Mouse (Mus musculus) kidney, embryonic 15.5 days (tissue): ENCODE results near the gene Cdk15. TPM values are rescaled to one million over a fixed set of nuclear protein-coding genes. Genes with fewer than 3 reads are reported as not detected.

Experiments
- ATAC-seq: fragments of 200-750 bp; cut with Nextera tagmentation; replicated peaks from 2 replicates; pipeline ENCODE4 v1.8.0; 2017; ENCODE audit warnings: moderate TSS enrichment; ENCODE audit not compliant: low FRiP score
- H3K27ac ChIP-seq: fragments of 300-500 bp; sonication (generic); 2 replicates; pipeline ENCODE4 v1.5.1; 2015; ENCODE audit warnings: mild to moderate bottlenecking, inconsistent platforms
- H3K27me3 ChIP-seq: fragments of 300-500 bp; sonication (generic); 2 replicates; pipeline ENCODE4 v1.6.1; 2015; ENCODE audit warnings: inconsistent platforms
- H3K36me3 ChIP-seq: fragments of 300-500 bp; sonication (generic); 2 replicates; pipeline ENCODE4 v1.6.1; 2015; ENCODE audit warnings: inconsistent platforms
- H3K4me1 ChIP-seq: fragments of 300-500 bp; sonication (generic); 2 replicates; pipeline ENCODE4 v1.6.1; 2015; ENCODE audit warnings: inconsistent platforms
- H3K4me2 ChIP-seq: fragments of 300-500 bp; sonication (generic); 2 replicates; pipeline ENCODE4 v1.6.1; 2015; ENCODE audit warnings: moderate library complexity, mild to moderate bottlenecking, inconsistent platforms
- H3K4me3 ChIP-seq: fragments of 300-500 bp; sonication (generic); replicated peaks from 2 replicates; pipeline ENCODE4 v1.5.1; 2015; ENCODE audit warnings: mild to moderate bottlenecking, inconsistent platforms
- H3K9ac ChIP-seq: fragments of 300-500 bp; sonication (generic); 2 replicates; pipeline ENCODE4 v1.6.1; 2015; ENCODE audit warnings: mild to moderate bottlenecking, inconsistent platforms
- H3K9me3 ChIP-seq: fragments of 300-500 bp; sonication (generic); replicated peaks from 2 replicates; pipeline ENCODE4 v1.6.1; 2016; ENCODE audit warnings: inconsistent platforms
- WGBS: fragments of 180-500 bp; shearing (Covaris S2); methylation state at CpG from one replicate; pipeline ENCODE4 v1.1.7; 2015; ENCODE audit warnings: mixed read lengths; 5-methylcytosine and 5-hydroxymethylcytosine counted together
- polyA plus RNA-seq: library from polyadenylated mRNA; unstranded; fragments of >200 nt; fragmentation: Nextera tagmentation; extraction: Ambion mirVana; gene quantifications from 2 replicates; pipeline ENCODE4 v1.2.1, GENCODE M21; 2015

The Cdk15 gene
- polyA plus RNA-seq, 1 experiment from 2014 or later, result 0.74 TPM

DNA sequence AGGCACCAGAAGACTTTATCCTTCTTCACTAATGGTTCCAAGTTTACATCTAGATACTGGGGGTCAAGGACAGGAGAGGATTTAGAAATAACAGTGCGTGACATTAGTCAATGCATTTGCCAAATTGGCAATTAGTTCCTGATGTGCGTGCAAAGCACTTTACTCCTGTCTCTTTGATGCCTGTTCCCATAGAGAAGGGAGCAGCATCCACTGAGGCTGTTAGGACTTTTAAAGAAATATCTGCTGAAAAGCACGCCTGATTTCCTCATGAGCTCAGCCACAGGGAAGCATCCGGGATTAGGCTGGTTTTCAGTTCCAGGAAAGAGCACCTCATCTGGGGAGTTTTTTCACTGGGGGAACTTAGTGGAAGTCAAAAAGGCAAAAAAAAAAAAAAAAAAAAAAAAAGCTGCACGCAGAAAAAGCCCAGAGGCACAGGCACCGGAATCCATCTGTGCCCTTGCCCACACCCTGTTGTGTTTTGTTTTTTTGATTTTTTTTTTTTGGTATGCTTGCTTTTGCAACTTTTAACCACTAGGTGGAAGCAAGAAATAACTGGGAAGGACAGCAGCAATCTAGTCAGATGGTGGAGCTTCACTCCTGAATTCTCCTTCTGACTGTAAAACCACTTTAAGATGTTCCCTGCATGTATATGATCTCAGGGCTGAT lies 59.8 kb downstream of the Cdk15 start:
- Histone ChIP-seq H3K4me3 (no peak overlapping the region), H3K27me3 (no peaks in the 10 kb centered on the region), H3K9me3 (no peaks in the 10 kb centered on the region), H3K27ac (peak overlapping the region; percentile 34; the same call in 1 of the 2 replicates), H3K36me3 (no peaks in the 10 kb centered on the region), H3K4me1 (peaks cover 42% of the 10 kb centered on the region), H3K4me2 (peak overlapping the region; percentile 40), H3K9ac (no peak overlapping the region)
- WGBS, result 20% methylated on average over 6 of the region's 6 CpGs
- ATAC-seq, result no peak

GRCm38 (mm10) chr1:59317397-59317796 lies 60.7 kb downstream of the Cdk15 start:
- Histone ChIP-seq H3K9ac (no peak overlapping the region), H3K4me2 (no peak overlapping the region), H3K9me3 (no peaks in the 10 kb centered on the region), H3K4me1 (peaks cover 50% of the 10 kb centered on the region), H3K27me3 (no peaks in the 10 kb centered on the region), H3K4me3 (no peak overlapping the region), H3K36me3 (no peaks in the 10 kb centered on the region), H3K27ac (no peak overlapping the region)
- WGBS, result 88% methylated on average over 1 of the region's 1 CpGs
- ATAC-seq, result no peak

DNA sequence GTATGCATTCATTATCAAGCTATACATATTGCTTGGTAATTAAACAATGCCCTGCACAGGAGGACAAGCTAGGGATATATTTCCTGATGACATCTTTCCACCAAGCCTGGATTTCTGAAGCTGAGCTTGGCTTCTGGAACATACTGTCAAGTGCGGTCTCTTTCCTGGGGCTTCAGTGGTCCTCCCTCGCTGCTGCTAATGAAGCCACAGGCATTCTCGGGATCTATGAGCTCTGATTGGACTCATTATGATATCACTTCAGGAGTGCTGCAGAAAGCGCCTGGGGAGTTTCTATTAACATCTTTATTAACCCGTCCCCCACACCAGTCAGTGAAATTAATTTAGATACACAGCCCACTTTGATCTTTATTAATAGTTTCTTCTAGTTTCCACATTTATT lies 62.2 kb downstream of the Cdk15 start:
- H3K4me1 ChIP-seq, result peaks cover 59% of the 10 kb centered on the region
- no peak overlapping the region for H3K4me3 ChIP-seq
- no peaks in the 10 kb centered on the region for H3K27me3 ChIP-seq
- no peak overlapping the region for H3K4me2 ChIP-seq
- no peak overlapping the region for H3K9ac ChIP-seq
- 57% methylated on average over 5 of the region's 5 CpGs for WGBS
- H3K36me3 ChIP-seq, result no peaks in the 10 kb centered on the region
- ATAC-seq, result no peak
- H3K27ac ChIP-seq, result no peak overlapping the region
- no peaks in the 10 kb centered on the region for H3K9me3 ChIP-seq

- peak overlapping the region; percentile 92 for H3K27ac ChIP-seq
- ATAC-seq, result no peak
Observed at GRCm38 (mm10) chr1:59321076-59321879, 64.6 kb downstream of the Cdk15 start.

GRCm38 (mm10) chr1:59321880-59322836 lies 65.5 kb downstream of the Cdk15 start:
- peak overlapping the region; percentile 92 for H3K27ac ChIP-seq
- peaks cover 46% of the 10 kb centered on the region for H3K4me1 ChIP-seq
- no peak overlapping the region for H3K4me3 ChIP-seq
- ATAC-seq, result peak; percentile 69
- H3K9ac ChIP-seq, result no peak overlapping the region
- H3K9me3 ChIP-seq, result no peaks in the 10 kb centered on the region
- 22% methylated on average over 9 of the region's 9 CpGs for WGBS
- H3K36me3 ChIP-seq, result no peaks in the 10 kb centered on the region
- H3K4me2 ChIP-seq, result no peak overlapping the region
- H3K27me3 ChIP-seq, result no peaks in the 10 kb centered on the region

More at GRCm38 (mm10) chr1:59321076-59321879, 64.6 kb downstream of the Cdk15 start:
- H3K4me1 ChIP-seq, result peaks cover 41% of the 10 kb centered on the region
- H3K9ac ChIP-seq, result no peak overlapping the region
- no peaks in the 10 kb centered on the region for H3K9me3 ChIP-seq
- H3K36me3 ChIP-seq, result no peaks in the 10 kb centered on the region
- H3K4me2 ChIP-seq, result no peak overlapping the region
- H3K27me3 ChIP-seq, result no peaks in the 10 kb centered on the region
- WGBS, result 61% methylated on average over 9 of the region's 9 CpGs
- H3K4me3 ChIP-seq, result no peak overlapping the region

- Histone ChIP-seq H3K4me3 (no peak overlapping the region), H3K9ac (no peak overlapping the region), H3K4me2 (0 out of 2 replicates have a peak overlapping the region, but pooled peaks have one; percentile 10), H3K27me3 (no peaks in the 10 kb centered on the region), H3K9me3 (no peaks in the 10 kb centered on the region), H3K4me1 (peaks cover 60% of the 10 kb centered on the region), H3K27ac (peak overlapping the region; percentile 80), H3K36me3 (no peaks in the 10 kb centered on the region)
- ATAC-seq, result peak; percentile 67
- WGBS, result 23% methylated on average over 10 of the region's 10 CpGs
Observed at GRCm38 (mm10) chr1:59326854-59327395, 70.2 kb downstream of the Cdk15 start.

GRCm38 (mm10) chr1:59332737-59333385 lies 76.2 kb downstream of the Cdk15 start:
- Histone ChIP-seq H3K27me3 (no peaks in the 10 kb centered on the region), H3K9ac (no peak overlapping the region), H3K27ac (peak overlapping the region; percentile 85), H3K36me3 (no peaks in the 10 kb centered on the region), H3K4me1 (peaks cover 63% of the 10 kb centered on the region), H3K9me3 (no peaks in the 10 kb centered on the region), H3K4me3 (no peak overlapping the region), H3K4me2 (no peak overlapping the region)
- 32% methylated on average over 13 of the region's 13 CpGs for WGBS
- ATAC-seq, result no peak

DNA sequence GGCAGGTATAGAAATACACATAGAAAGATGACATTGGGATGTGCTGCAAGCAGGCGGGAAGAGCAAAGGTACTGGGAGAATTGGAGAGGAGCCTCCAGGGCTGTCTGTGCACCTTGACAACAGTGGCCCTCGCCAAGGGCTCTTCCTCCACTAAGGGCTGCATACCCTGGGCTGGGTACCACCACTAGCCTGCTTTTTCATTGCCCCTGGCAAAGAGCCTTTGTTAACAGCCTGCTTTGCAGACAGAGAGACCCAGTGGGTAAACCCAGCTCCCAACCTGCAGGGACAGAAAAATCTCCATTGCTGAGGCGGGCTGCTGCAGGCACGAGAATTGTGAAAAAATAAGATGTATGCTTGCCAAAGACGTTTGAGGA lies 76.7 kb downstream of the Cdk15 start:
- 41% methylated on average over 5 of the region's 5 CpGs for WGBS
- Histone ChIP-seq H3K4me2 (no peak overlapping the region), H3K4me3 (no peak overlapping the region), H3K27ac (peak overlapping the region; percentile 85), H3K36me3 (no peaks in the 10 kb centered on the region), H3K9ac (no peak overlapping the region), H3K9me3 (no peaks in the 10 kb centered on the region), H3K27me3 (no peaks in the 10 kb centered on the region), H3K4me1 (peaks cover 58% of the 10 kb centered on the region)
- ATAC-seq, result no peak

DNA sequence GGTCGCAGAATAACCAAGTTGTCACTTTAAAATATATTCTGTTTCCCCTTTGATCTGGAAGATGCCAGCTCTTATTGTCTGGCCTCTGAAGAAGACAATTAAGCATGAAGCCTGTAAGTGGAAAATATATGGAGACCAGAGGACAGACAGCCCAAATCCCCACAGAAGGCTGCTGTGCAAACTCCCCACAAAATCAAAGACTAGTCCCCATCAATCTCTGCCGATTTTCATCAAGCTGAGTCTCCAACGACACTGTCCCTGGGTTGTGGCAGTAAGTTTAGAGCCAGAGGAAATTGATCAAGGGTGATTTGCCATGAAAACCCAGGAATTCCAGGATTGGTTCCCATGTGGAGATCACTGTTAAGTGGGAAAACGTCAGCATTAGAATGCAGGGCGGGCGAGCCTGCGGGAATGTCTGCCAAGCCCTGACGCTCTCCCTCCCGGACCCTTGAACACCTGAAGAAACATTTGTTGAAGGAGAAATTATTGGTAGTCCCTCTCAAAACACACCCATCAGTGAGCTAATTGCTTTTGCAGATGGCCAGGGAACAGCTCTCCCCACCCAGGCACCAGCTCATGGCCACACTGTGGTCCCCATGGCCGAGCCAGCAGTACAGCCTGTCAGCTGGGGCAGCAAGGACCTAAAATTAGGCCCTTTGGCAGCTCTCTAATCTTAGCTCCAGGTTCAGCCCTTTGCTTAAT lies 77.3 kb downstream of the Cdk15 start:
- peaks cover 52% of the 10 kb centered on the region for H3K4me1 ChIP-seq
- no peaks in the 10 kb centered on the region for H3K9me3 ChIP-seq
- no peaks in the 10 kb centered on the region for H3K27me3 ChIP-seq
- no peak overlapping the region for H3K9ac ChIP-seq
- ATAC-seq, result peak; percentile 23; the same call in 1 of the 2 replicates
- H3K36me3 ChIP-seq, result no peaks in the 10 kb centered on the region
- no peak overlapping the region for H3K4me2 ChIP-seq
- no peak overlapping the region for H3K4me3 ChIP-seq
- H3K27ac ChIP-seq, result peak overlapping the region; percentile 85
- 15% methylated on average over 10 of the region's 10 CpGs for WGBS

DNA sequence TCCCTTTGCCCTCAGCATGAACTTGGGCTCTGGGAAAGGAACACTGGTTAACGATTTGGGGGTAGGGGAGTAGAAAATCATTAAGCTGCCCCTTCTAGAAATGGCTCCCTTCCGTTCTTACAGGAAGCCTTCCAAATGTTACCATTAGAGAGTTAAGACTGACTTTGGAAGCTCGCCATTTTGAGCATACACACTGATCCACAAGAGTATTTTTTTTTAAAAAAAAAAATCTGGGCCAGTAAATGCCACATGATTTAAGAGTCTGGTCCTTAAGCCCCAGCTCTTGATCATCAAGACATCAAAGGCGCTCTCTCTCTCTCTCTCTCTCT lies 77.8 kb downstream of the Cdk15 start:
- Histone ChIP-seq H3K27ac (peak overlapping the region; percentile 85), H3K4me2 (no peak overlapping the region), H3K36me3 (no peaks in the 10 kb centered on the region), H3K9me3 (no peaks in the 10 kb centered on the region), H3K27me3 (no peaks in the 10 kb centered on the region), H3K4me1 (peaks cover 51% of the 10 kb centered on the region), H3K9ac (no peak overlapping the region), H3K4me3 (no peak overlapping the region)
- peak; percentile 12; the same call in 1 of the 2 replicates for ATAC-seq
- 20% methylated on average over 4 of the region's 4 CpGs for WGBS

GRCm38 (mm10) chr1:59336256-59336655 lies 79.5 kb downstream of the Cdk15 start:
- ATAC-seq, result no peak
- no peak overlapping the region for H3K27ac ChIP-seq
- H3K36me3 ChIP-seq, result no peaks in the 10 kb centered on the region
- no peaks in the 10 kb centered on the region for H3K27me3 ChIP-seq
- H3K9ac ChIP-seq, result no peak overlapping the region
- H3K4me3 ChIP-seq, result no peak overlapping the region
- peaks cover 48% of the 10 kb centered on the region for H3K4me1 ChIP-seq
- H3K4me2 ChIP-seq, result no peak overlapping the region
- WGBS, result 95% methylated on average over 1 of the region's 1 CpGs
- H3K9me3 ChIP-seq, result no peaks in the 10 kb centered on the region
